Mouse (Mus musculus) limb, embryonic 14.5 days (tissue): ENCODE measurements around the gene Slc6a15. TPM values are rescaled to one million over a fixed set of nuclear protein-coding genes. Genes with fewer than 3 reads are reported as not detected.

Experiments used
- ATAC-seq: fragments of 200-750 bp; cut with Nextera tagmentation; 2 replicates; pipeline ENCODE4 v1.8.0; 2017; ENCODE audit warnings: low read depth, moderate number of reproducible peaks, moderate TSS enrichment; ENCODE audit not compliant: low FRiP score
- DNase-seq: peaks from one replicate; pipeline ENCODE4 v3.0.0-alpha.2; 2015; ENCODE audit warnings: low spot score
- H3K27ac ChIP-seq: fragments of 300-500 bp; sonication (generic); replicated peaks from 2 replicates; pipeline ENCODE4 v1.5.1; 2014; ENCODE audit warnings: low read depth, mild to moderate bottlenecking, low read length, moderate library complexity, mixed read lengths
- H3K27me3 ChIP-seq: fragments of 300-500 bp; sonication (generic); 2 replicates; pipeline ENCODE4 v1.6.1; 2014; ENCODE audit warnings: low read length, mixed read lengths; ENCODE audit not compliant: control insufficient read depth, insufficient read depth
- H3K36me3 ChIP-seq: fragments of 300-500 bp; sonication (generic); 2 replicates; pipeline ENCODE4 v1.6.1; 2014; ENCODE audit warnings: mild to moderate bottlenecking, low read length, moderate library complexity, mixed read lengths; ENCODE audit not compliant: control insufficient read depth, insufficient read depth
- H3K4me1 ChIP-seq: fragments of 300-500 bp; sonication (generic); 2 replicates; pipeline ENCODE4 v1.6.1; 2014; ENCODE audit warnings: antibody characterized with exemption, low read length, mixed read lengths; ENCODE audit not compliant: control insufficient read depth, insufficient read depth
- H3K4me2 ChIP-seq: fragments of 300-500 bp; sonication (generic); replicated peaks from 2 replicates; pipeline ENCODE4 v1.6.1; 2014; ENCODE audit warnings: low read depth, mild to moderate bottlenecking, low read length, moderate library complexity; ENCODE audit not compliant: severe bottlenecking
- H3K4me3 ChIP-seq: fragments of 300-500 bp; sonication (generic); replicated peaks from 2 replicates; pipeline ENCODE4 v1.5.1; 2014; ENCODE audit warnings: low read length
- H3K9ac ChIP-seq: fragments of 300-500 bp; sonication (generic); 2 replicates; pipeline ENCODE4 v1.6.1; 2014; ENCODE audit warnings: mild to moderate bottlenecking, low read depth, low read length, moderate library complexity; ENCODE audit not compliant: severe bottlenecking
- H3K9me3 ChIP-seq: fragments of 300-500 bp; sonication (generic); 2 replicates; pipeline ENCODE4 v1.6.1; 2016; ENCODE audit warnings: low read length; ENCODE audit not compliant: control insufficient read depth
- POLR2A ChIP-seq: fragments of 200-500 bp; IDR thresholded peaks from 2 replicates; pipeline ENCODE4 v1.8.0; 2012; ENCODE audit warnings: inconsistent platforms, mild to moderate bottlenecking, moderate library complexity, borderline replicate concordance; ENCODE audit not compliant: insufficient read depth, insufficient read length; ENCODE audit errors: extremely low read depth
- WGBS: fragments of 180-500 bp; shearing (Covaris S2); extraction: QIAGEN DNeasy Blood & Tissue Kit; methylation state at CpG from one replicate; pipeline ENCODE4 v1.1.7; 2014; 5-methylcytosine and 5-hydroxymethylcytosine counted together
- polyA plus RNA-seq, 2 experiments: library from polyadenylated mRNA; depleted of rRNA in 1 of 2; stranded (reverse) in 1 of 2; unstranded in 1 of 2; fragments of >200 nt; fragmentation: Nextera tagmentation in 1 of 2; extraction: Ambion mirVana in 1 of 2; gene quantifications; 2 replicates each; pipeline versions ENCODE4 v1.2.1 to v1.2.3; 2012 to 2014

Gene Slc6a15
- polyA plus RNA-seq, 2 experiments, result 2.1 to 3.2 TPM

DNA sequence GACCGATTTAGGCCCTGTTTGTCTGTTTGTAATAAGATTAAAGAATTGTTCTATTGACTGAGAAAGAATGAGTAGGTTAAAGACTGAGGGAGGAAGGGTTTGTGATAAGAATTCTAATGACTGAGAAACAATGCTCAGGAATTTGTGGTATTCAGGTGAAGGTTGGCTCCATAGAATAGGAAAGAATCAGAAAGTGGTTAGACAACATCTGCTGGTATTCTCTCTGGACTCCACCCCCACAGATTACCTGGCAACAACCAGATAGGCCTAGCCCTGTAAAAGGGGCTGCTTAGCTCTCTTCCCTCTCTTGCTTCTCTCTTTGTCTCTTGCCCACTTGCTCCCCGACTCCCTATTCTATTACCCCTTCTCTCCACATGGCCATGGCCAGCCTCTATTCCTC lies 20.8 kb upstream of the Slc6a15 start:
- no peak overlapping the region for H3K27ac ChIP-seq
- 81% methylated on average over 2 of the region's 2 CpGs for WGBS
- no peak for ATAC-seq

DNA sequence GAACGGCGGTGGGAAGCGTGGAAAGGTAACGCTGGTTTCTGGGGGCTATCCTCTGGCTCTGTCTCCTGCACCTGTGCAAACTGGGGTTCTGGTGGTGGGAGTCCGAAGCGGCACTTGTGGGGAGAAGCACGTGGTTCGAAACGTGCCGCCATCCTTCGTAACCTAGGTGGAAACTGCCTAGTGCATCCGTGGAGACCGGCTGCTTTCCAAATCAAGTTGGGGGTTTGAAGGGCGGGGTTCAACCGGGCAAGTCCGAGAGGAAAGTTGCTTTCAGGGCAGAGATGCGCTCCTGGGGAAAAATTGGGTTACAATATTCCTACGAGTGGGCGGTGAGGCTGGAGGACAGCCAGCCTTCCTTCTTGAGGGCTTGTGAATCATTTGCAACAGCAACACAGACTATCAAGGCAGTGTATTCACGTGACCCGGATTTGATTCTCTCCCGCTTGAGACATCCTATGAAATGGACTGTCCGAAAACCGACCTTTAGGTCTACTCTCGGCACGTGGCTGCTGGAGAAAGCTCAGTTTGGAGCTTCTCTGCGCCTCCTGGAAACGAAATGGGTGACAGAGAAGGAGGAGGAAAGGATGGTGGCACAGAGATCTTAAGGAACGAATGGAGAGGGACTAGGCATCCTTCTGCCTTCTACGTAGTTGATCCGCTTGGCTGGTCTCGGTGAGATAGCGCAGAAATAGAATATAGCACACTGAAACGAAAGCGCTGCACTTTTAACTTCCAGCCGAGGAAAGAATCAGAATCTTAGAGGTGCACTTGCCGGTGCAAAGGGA lies 905 bp downstream of the Slc6a15 start:
- Histone ChIP-seq H3K36me3 (no peaks in the 10 kb centered on the region), H3K27me3 (peaks cover 14% of the 10 kb centered on the region), H3K4me3 (peak overlapping the region; percentile 39), H3K9me3 (no peaks in the 10 kb centered on the region), H3K4me2 (peak overlapping the region; percentile 98), H3K27ac (no peak overlapping the region), H3K9ac (peak overlapping the region; percentile 47), H3K4me1 (peaks cover 5% of the 10 kb centered on the region; the same call in 1 of the 2 replicates)
- WGBS, result under 1% methylated on average over 37 of the region's 37 CpGs
- TF ChIP-seq POLR2A, result no peak
- DNase-seq (peak; percentile 3), ATAC-seq (peak; percentile 24; the same call in 1 of the 2 replicates)

More for the DNA sequence above, 20.8 kb upstream of the Slc6a15 start:
- Histone ChIP-seq H3K36me3 (no peaks in the 10 kb centered on the region), H3K27me3 (no peaks in the 10 kb centered on the region), H3K4me1 (no peaks in the 10 kb centered on the region), H3K9ac (no peak overlapping the region), H3K9me3 (no peaks in the 10 kb centered on the region), H3K4me3 (no peak overlapping the region), H3K4me2 (no peak overlapping the region)
- DNase-seq, result no peak
- TF ChIP-seq POLR2A, result no peak

DNA sequence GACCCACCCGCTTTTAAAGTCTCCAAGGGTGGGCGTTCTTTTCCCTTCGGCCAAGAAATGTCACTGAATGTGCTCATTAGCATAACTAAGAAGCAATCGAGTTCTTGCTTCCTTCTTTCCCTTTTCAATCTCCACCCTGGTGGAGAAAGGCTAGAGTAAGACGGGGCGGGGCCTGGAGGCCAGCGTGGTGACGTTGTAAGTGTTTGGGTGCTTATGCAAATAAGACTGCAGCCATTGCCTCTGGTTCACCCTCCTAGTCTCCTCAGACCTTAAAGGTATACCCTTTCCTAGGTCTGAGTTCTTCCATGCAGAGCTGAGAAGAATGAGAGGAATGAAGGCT lies 1.5 kb downstream of the Slc6a15 start:
- Histone ChIP-seq H3K9ac (peak overlapping the region; percentile 47; the same call in 1 of the 2 replicates), H3K27me3 (peaks cover 14% of the 10 kb centered on the region), H3K27ac (no peak overlapping the region), H3K4me1 (peaks cover 5% of the 10 kb centered on the region; the same call in 1 of the 2 replicates), H3K4me3 (peak overlapping the region; percentile 39), H3K4me2 (peak overlapping the region; percentile 98), H3K9me3 (no peaks in the 10 kb centered on the region), H3K36me3 (no peaks in the 10 kb centered on the region)
- peak; percentile 82 for ATAC-seq
- no peak for TF ChIP-seq POLR2A
- DNase-seq, result peak; percentile 64
- WGBS, result 0% methylated on average over 8 of the region's 8 CpGs

DNA sequence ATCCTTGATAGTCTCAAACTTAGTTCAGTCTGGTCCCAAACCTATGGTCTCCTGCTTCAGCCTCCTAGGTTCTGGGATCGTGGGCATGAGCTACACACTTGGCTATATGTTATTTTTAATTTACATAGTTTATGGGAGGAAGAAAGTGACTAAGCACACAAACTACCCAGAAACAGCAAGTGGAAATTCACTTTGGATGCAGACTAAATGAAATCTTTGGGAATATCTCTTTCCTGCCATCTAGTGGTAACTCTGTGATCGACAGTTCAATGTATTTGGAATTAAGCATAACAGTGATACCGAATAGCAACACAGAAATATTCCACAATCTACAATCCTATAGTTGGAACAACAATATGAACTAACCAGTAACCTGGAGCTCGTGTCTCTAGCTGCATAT lies 34.6 kb downstream of the Slc6a15 start:
- no peak for TF ChIP-seq POLR2A
- no peak overlapping the region for H3K27ac ChIP-seq
- H3K4me2 ChIP-seq, result no peak overlapping the region
- 26% methylated on average over 4 of the region's 4 CpGs for WGBS
- no peaks in the 10 kb centered on the region for H3K36me3 ChIP-seq
- H3K9ac ChIP-seq, result no peak overlapping the region
- no peak overlapping the region for H3K4me3 ChIP-seq
- DNase-seq, result peak; percentile 72
- H3K27me3 ChIP-seq, result no peaks in the 10 kb centered on the region
- H3K4me1 ChIP-seq, result no peaks in the 10 kb centered on the region
- H3K9me3 ChIP-seq, result no peaks in the 10 kb centered on the region
- ATAC-seq, result no peak

DNA sequence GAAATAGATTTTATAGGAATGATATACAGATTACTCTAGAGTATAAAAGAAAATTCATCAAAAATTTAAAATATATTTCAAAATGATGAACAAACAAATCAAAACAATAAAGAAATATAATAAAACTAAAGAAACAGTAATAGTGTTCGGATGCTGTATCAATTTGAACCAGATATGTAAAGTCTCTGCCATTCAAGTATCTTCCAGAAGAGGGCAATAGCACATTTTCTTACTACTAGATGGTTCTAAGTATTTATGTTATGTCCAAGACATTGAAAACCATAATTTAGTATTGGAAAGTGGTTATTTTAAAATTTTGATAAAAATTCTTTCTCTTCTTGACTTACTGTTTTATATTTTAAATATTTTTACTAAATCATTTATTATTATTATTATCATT lies 60.1 kb downstream of the Slc6a15 start:
- TF ChIP-seq POLR2A, result no peak
- Histone ChIP-seq H3K27me3 (no peaks in the 10 kb centered on the region), H3K36me3 (no peaks in the 10 kb centered on the region), H3K9ac (no peak overlapping the region), H3K4me3 (no peak overlapping the region), H3K4me2 (no peak overlapping the region), H3K4me1 (no peaks in the 10 kb centered on the region), H3K9me3 (no peaks in the 10 kb centered on the region), H3K27ac (no peak overlapping the region)
- ATAC-seq, result no peak; the same call in 1 of the 2 replicates
- 61% methylated on average over 1 of the region's 1 CpGs for whole genome bisulfite sequencing
- DNase-seq, result peak; percentile 57
